8 mouse cellular contexts compared by ENCODE assay signal in the genomic region with DNA sequence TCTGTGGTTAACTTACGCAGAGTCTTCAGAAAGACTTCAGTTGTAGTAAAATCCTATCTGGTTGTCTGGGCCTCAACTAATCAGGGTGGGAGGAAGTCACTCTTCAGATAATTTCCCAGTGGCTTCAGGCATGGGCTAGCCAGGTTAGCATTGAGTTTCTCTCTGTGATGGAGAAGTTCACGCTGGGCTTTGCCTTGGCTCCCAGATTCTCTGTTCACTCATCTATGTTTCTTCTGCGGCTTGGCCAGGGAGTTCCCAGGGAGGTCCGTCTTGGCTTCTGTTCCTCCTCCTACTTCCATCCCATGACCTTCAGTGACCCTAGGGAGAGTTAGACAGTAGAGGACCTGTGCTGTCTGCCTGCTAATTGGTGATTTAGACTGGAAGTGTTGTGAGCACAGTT.
DNase-seq lines count a peak whose midpoint lies in the region; ATAC-seq and TF ChIP-seq lines count a peak whose summit lies in the region.

No protein-coding gene starts in this region.

- H3K4me2 ChIP-seq in hindbrain, postnatal 0 days (ENCODE audit: low read depth, low read length): peak overlapping the region; percentile 45
- H3K4me2 ChIP-seq in midbrain, embryonic 13.5 days (replicated peaks): peak overlapping the region; percentile 42

- ATAC-seq in hindbrain, postnatal 0 days: peak; percentile 33
- ATAC-seq in midbrain, embryonic 13.5 days: peak; percentile 21; the same call in 1 of the 2 replicates

- intact Hi-C loops in gastrocnemius, postnatal 36 days (cut with DNase I): loop anchor here (5.0 kb wide), 2 partner anchors 55 to 155 kb away; no protein-coding TSS in a partner anchor

- 32% methylated on average over 4 of the region's 4 CpGs for WGBS in hindbrain, postnatal 0 days
- WGBS in midbrain, embryonic 13.5 days: 47% methylated on average over 4 of the region's 4 CpGs

- no peak overlapping the region; the same call in 1 of the 2 replicates for H3K9ac ChIP-seq in hindbrain, postnatal 0 days (replicated peaks; ENCODE audit: low read length)
- H3K9ac ChIP-seq in midbrain, embryonic 13.5 days (replicated peaks): 0 out of 2 replicates have a peak overlapping the region, but pooled peaks have one; percentile 28

- H3K36me3 ChIP-seq in hindbrain, postnatal 0 days (ENCODE audit: insufficient read depth, low read length): no peaks in the 10 kb centered on the region
- no peaks in the 10 kb centered on the region for H3K36me3 ChIP-seq in midbrain, embryonic 13.5 days

- H3K4me3 ChIP-seq in hindbrain, postnatal 0 days (ENCODE audit: low read length): no peak overlapping the region
- H3K4me3 ChIP-seq in midbrain, embryonic 13.5 days (replicated peaks): no peak overlapping the region

- no peaks in the 10 kb centered on the region for H3K27me3 ChIP-seq in hindbrain, postnatal 0 days (ENCODE audit: insufficient read depth, low read length)
- H3K27me3 ChIP-seq in midbrain, embryonic 13.5 days: no peaks in the 10 kb centered on the region

- H3K9me3 ChIP-seq in hindbrain, postnatal 0 days (ENCODE audit: low read length): no peaks in the 10 kb centered on the region
- H3K9me3 ChIP-seq in midbrain, embryonic 13.5 days: 0 out of 2 replicates have a peak, but pooled peaks cover 3% of the 10 kb centered on the region

- peak overlapping the region; percentile 77 for H3K27ac ChIP-seq in hindbrain, postnatal 0 days
- H3K27ac ChIP-seq in midbrain, embryonic 13.5 days: peak overlapping the region; percentile 64

- TF ChIP-seq CTCF in hindbrain, postnatal 0 days (IDR thresholded peaks at IDR 0.05; ENCODE audit: low read depth): no peak

- peaks cover 8% of the 10 kb centered on the region for H3K4me1 ChIP-seq in hindbrain, postnatal 0 days (ENCODE audit: insufficient read depth, low read length)
- H3K4me1 ChIP-seq in midbrain, embryonic 13.5 days (replicated peaks): peaks cover 12% of the 10 kb centered on the region

- peak; percentile 5 for DNase-seq in cerebellum, adult 8-10 months
- no peak for DNase-seq in cerebellum, adult 9-10 months
- DNase-seq in embryo, embryonic 9.5 days (ENCODE audit: extremely low spot score): peak; percentile 8
- peak; percentile 27 for DNase-seq in hindbrain, postnatal 0 days (ENCODE audit: low spot score)
- no peak for DNase-seq in thymus, adult 18-20 months
- no peak for DNase-seq in gastrocnemius, postnatal 36 days
- no peak for DNase-seq in adrenal gland, adult 2 months

Comparison
In these comparisons a context has a peak if more than half of its experiments do, and no peak if none do; other contexts are left out.
1. DNase-seq: peak in cerebellum, adult 8-10 months (single experiment), embryo, embryonic 9.5 days (single experiment) and hindbrain, postnatal 0 days (single experiment); none in cerebellum, adult 9-10 months (single experiment), thymus, adult 18-20 months (0 of 2), gastrocnemius, postnatal 36 days (0 of 2) and adrenal gland, adult 2 months (single experiment).